Mouse (Mus musculus): ENCODE measurements around the gene Ror1. TPM values are rescaled to one million over a fixed set of nuclear protein-coding genes. Genes with fewer than 3 reads are reported as not detected.

The Ror1 gene
- polyA plus RNA-seq, 1 experiment from 2014 or later = 11.5 TPM

GRCm38 (mm10) chr4:100065686-100066085 is 29.9 kb upstream of the Ror1 start:
- WGBS = 89% methylated on average over 2 of the region's 2 CpGs
- Histone ChIP-seq H3K27me3 (0 out of 2 replicates have a peak, but pooled peaks cover 3% of the 10 kb centered on the region), H3K27ac (no peak overlapping the region), H3K36me3 (no peaks in the 10 kb centered on the region), H3K4me3 (replicated peaks) (no peak overlapping the region), H3K9me3 (no peaks in the 10 kb centered on the region), H3K9ac (replicated peaks) (no peak overlapping the region), H3K4me2 (no peak overlapping the region), H3K4me1 (replicated peaks) (peaks cover 30% of the 10 kb centered on the region)
- no peak for ATAC-seq (ENCODE audit: insufficient number of reproducible peaks, insufficient read depth, low FRiP score, low TSS enrichment, low read depth)

GRCm38 (mm10) chr4:100070101-100070500 is 25.5 kb upstream of the Ror1 start:
- no peak overlapping the region for H3K4me3 ChIP-seq (replicated peaks)
- no peaks in the 10 kb centered on the region for H3K36me3 ChIP-seq
- H3K4me1 ChIP-seq (replicated peaks) = peaks cover 14% of the 10 kb centered on the region
- no peak overlapping the region for H3K4me2 ChIP-seq
- no peak overlapping the region for H3K9ac ChIP-seq (replicated peaks)
- no peaks in the 10 kb centered on the region for H3K9me3 ChIP-seq
- H3K27ac ChIP-seq = no peak overlapping the region
- WGBS = 48% methylated on average over 6 of the region's 6 CpGs
- ATAC-seq (ENCODE audit: insufficient number of reproducible peaks, insufficient read depth, low FRiP score, low TSS enrichment, low read depth) = no peak
- H3K27me3 ChIP-seq = 0 out of 2 replicates have a peak, but pooled peaks cover 3% of the 10 kb centered on the region

GRCm38 (mm10) chr4:100096596-100097181 is 1.1 kb downstream of the Ror1 start:
- 2% methylated on average over 21 of the region's 21 CpGs for whole genome bisulfite sequencing
- H3K27me3 ChIP-seq = peaks cover 61% of the 10 kb centered on the region
- no peaks in the 10 kb centered on the region for H3K9me3 ChIP-seq
- no peak for ATAC-seq (ENCODE audit: insufficient number of reproducible peaks, insufficient read depth, low FRiP score, low TSS enrichment, low read depth)
- H3K36me3 ChIP-seq = no peaks in the 10 kb centered on the region
- H3K4me3 ChIP-seq (replicated peaks) = peak overlapping the region; percentile 73
- peak overlapping the region; percentile 82 for H3K9ac ChIP-seq (replicated peaks)
- H3K4me1 ChIP-seq (replicated peaks) = peaks cover 20% of the 10 kb centered on the region
- H3K27ac ChIP-seq = peak overlapping the region; percentile 5; the same call in 1 of the 2 replicates
- H3K4me2 ChIP-seq = peak overlapping the region; percentile 81

GRCm38 (mm10) chr4:100097364-100097979 is 1.9 kb downstream of the Ror1 start:
- Histone ChIP-seq H3K9ac (replicated peaks) (peak overlapping the region; percentile 82), H3K4me2 (peak overlapping the region; percentile 81), H3K36me3 (no peaks in the 10 kb centered on the region), H3K4me3 (replicated peaks) (peak overlapping the region; percentile 73), H3K27ac (no peak overlapping the region; the same call in 1 of the 2 replicates), H3K4me1 (replicated peaks) (peaks cover 28% of the 10 kb centered on the region), H3K9me3 (no peaks in the 10 kb centered on the region), H3K27me3 (peaks cover 61% of the 10 kb centered on the region)
- no peak for ATAC-seq (ENCODE audit: insufficient number of reproducible peaks, insufficient read depth, low FRiP score, low TSS enrichment, low read depth)
- 17% methylated on average over 10 of the region's 10 CpGs for WGBS

- H3K27ac ChIP-seq = peak overlapping the region; percentile 8; the same call in 1 of the 2 replicates
- no peaks in the 10 kb centered on the region for H3K36me3 ChIP-seq
- peaks cover 50% of the 10 kb centered on the region for H3K4me1 ChIP-seq (replicated peaks)
- no peak overlapping the region for H3K9ac ChIP-seq (replicated peaks)
- no peak overlapping the region for H3K4me2 ChIP-seq
- H3K9me3 ChIP-seq = no peaks in the 10 kb centered on the region
- H3K4me3 ChIP-seq (replicated peaks) = no peak overlapping the region
- 41% methylated on average over 7 of the region's 7 CpGs for WGBS
- H3K27me3 ChIP-seq = peaks cover 55% of the 10 kb centered on the region
- ATAC-seq (ENCODE audit: insufficient number of reproducible peaks, insufficient read depth, low FRiP score, low TSS enrichment, low read depth) = no peak
These were observed 5.7 kb downstream of the Ror1 start for GRCm38 (mm10) chr4:100101066-100101820.

- Histone ChIP-seq H3K4me2 (no peak overlapping the region), H3K4me3 (replicated peaks) (no peak overlapping the region), H3K9ac (replicated peaks) (no peak overlapping the region), H3K36me3 (no peaks in the 10 kb centered on the region), H3K27ac (no peak overlapping the region), H3K4me1 (replicated peaks) (peaks cover 51% of the 10 kb centered on the region), H3K9me3 (no peaks in the 10 kb centered on the region), H3K27me3 (peaks cover 49% of the 10 kb centered on the region)
- 60% methylated on average over 5 of the region's 5 CpGs for WGBS
- ATAC-seq (ENCODE audit: insufficient number of reproducible peaks, insufficient read depth, low FRiP score, low TSS enrichment, low read depth) = no peak
These were observed 6.3 kb downstream of the Ror1 start for GRCm38 (mm10) chr4:100101844-100102243.

- Histone ChIP-seq H3K27ac (no peak overlapping the region), H3K4me2 (no peak overlapping the region), H3K4me3 (replicated peaks) (no peak overlapping the region), H3K36me3 (no peaks in the 10 kb centered on the region), H3K9me3 (no peaks in the 10 kb centered on the region), H3K9ac (replicated peaks) (no peak overlapping the region), H3K27me3 (peaks cover 46% of the 10 kb centered on the region), H3K4me1 (replicated peaks) (peaks cover 49% of the 10 kb centered on the region)
- WGBS = 76% methylated on average over 1 of the region's 1 CpGs
- no peak for ATAC-seq (ENCODE audit: insufficient number of reproducible peaks, insufficient read depth, low FRiP score, low TSS enrichment, low read depth)
These were observed 8.7 kb downstream of the Ror1 start for GRCm38 (mm10) chr4:100104241-100104640.

GRCm38 (mm10) chr4:100107593-100107992 is 12.0 kb downstream of the Ror1 start:
- 66% methylated on average over 9 of the region's 9 CpGs for WGBS
- H3K36me3 ChIP-seq = no peaks in the 10 kb centered on the region
- H3K9ac ChIP-seq (replicated peaks) = no peak overlapping the region
- no peak for ATAC-seq (ENCODE audit: insufficient number of reproducible peaks, insufficient read depth, low FRiP score, low TSS enrichment, low read depth)
- no peak overlapping the region for H3K4me2 ChIP-seq
- no peaks in the 10 kb centered on the region for H3K9me3 ChIP-seq
- peaks cover 49% of the 10 kb centered on the region for H3K27me3 ChIP-seq
- peaks cover 33% of the 10 kb centered on the region for H3K4me1 ChIP-seq (replicated peaks)
- no peak overlapping the region for H3K4me3 ChIP-seq (replicated peaks)
- H3K27ac ChIP-seq = no peak overlapping the region

GRCm38 (mm10) chr4:100108551-100108950 is 13.0 kb downstream of the Ror1 start:
- no peaks in the 10 kb centered on the region for H3K9me3 ChIP-seq
- peaks cover 30% of the 10 kb centered on the region for H3K4me1 ChIP-seq (replicated peaks)
- H3K4me3 ChIP-seq (replicated peaks) = no peak overlapping the region
- H3K27ac ChIP-seq = no peak overlapping the region
- H3K36me3 ChIP-seq = no peaks in the 10 kb centered on the region
- ATAC-seq (ENCODE audit: insufficient number of reproducible peaks, insufficient read depth, low FRiP score, low TSS enrichment, low read depth) = no peak
- H3K9ac ChIP-seq (replicated peaks) = no peak overlapping the region
- 92% methylated on average over 4 of the region's 4 CpGs for WGBS
- H3K27me3 ChIP-seq = peaks cover 49% of the 10 kb centered on the region
- no peak overlapping the region for H3K4me2 ChIP-seq

GRCm38 (mm10) chr4:100114148-100114547 is 18.6 kb downstream of the Ror1 start:
- Histone ChIP-seq H3K9me3 (no peaks in the 10 kb centered on the region), H3K4me1 (replicated peaks) (peaks cover 6% of the 10 kb centered on the region; the same call in 1 of the 2 replicates), H3K36me3 (peaks cover 3% of the 10 kb centered on the region; the same call in 1 of the 2 replicates), H3K27me3 (peaks cover 29% of the 10 kb centered on the region), H3K4me3 (replicated peaks) (no peak overlapping the region), H3K4me2 (no peak overlapping the region), H3K27ac (no peak overlapping the region), H3K9ac (replicated peaks) (no peak overlapping the region)
- no peak for ATAC-seq (ENCODE audit: insufficient number of reproducible peaks, insufficient read depth, low FRiP score, low TSS enrichment, low read depth)

GRCm38 (mm10) chr4:100116366-100116765 is 20.8 kb downstream of the Ror1 start:
- WGBS = 95% methylated on average over 3 of the region's 3 CpGs
- peaks cover 3% of the 10 kb centered on the region; the same call in 1 of the 2 replicates for H3K4me1 ChIP-seq (replicated peaks)
- no peak overlapping the region for H3K27ac ChIP-seq
- no peak overlapping the region for H3K4me3 ChIP-seq (replicated peaks)
- H3K27me3 ChIP-seq = peaks cover 26% of the 10 kb centered on the region
- H3K9ac ChIP-seq (replicated peaks) = no peak overlapping the region
- no peaks in the 10 kb centered on the region for H3K9me3 ChIP-seq
- H3K4me2 ChIP-seq = no peak overlapping the region
- no peak for ATAC-seq (ENCODE audit: insufficient number of reproducible peaks, insufficient read depth, low FRiP score, low TSS enrichment, low read depth)
- peaks cover 3% of the 10 kb centered on the region; the same call in 1 of the 2 replicates for H3K36me3 ChIP-seq
